Mouse (Mus musculus): ENCODE data around the gene Sf1.

DNA sequence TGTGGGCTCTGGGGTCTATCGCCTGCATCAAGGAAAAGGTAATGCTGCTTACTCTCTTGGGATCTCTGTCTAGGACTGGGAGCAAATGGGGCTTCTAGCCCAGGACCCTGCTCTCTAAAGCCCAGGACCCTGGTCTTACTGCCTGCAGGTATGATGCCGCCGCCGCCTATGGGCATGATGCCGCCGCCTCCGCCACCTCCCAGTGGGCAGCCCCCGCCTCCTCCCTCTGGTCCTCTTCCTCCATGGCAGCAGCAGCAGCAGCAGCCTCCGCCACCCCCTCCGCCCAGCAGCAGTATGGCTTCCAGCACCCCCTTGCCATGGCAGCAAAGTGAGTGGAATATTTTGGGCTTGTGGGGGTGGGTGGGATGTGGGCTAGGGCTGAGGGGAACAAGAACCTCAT, 11.1 kb downstream of the Sf1 start:
- TF ChIP-seq EP300 (IDR thresholded peaks at IDR 0.05; ENCODE audit: insufficient read depth, low read depth, low read length) (no peak), POLR2A (IDR thresholded peaks at IDR 0.05; ENCODE audit: insufficient read depth, low read length) (no peak), CTCF (IDR thresholded peaks at IDR 0.05; ENCODE audit: low read depth, low read length) (no peak)
